Mouse (Mus musculus) brain, embryonic 18.5 days (tissue): ENCODE measurements around the gene Dglucy.

Experiments
- DNase-seq: peaks from one replicate; pipeline ENCODE4 v3.0.0-alpha.2; 2012; ENCODE audit warnings: low read depth, low spot score

The Dglucy gene

GRCm38 (mm10) chr12:100878556-100878955 is 99.7 kb downstream of the Dglucy start:
- no peak for DNase-seq

- DNase-seq: no peak
Observed at GRCm38 (mm10) chr12:100883168-100883567, 104.3 kb downstream of the Dglucy start.

- no peak for DNase-seq
Observed at GRCm38 (mm10) chr12:100885585-100885984, 106.7 kb downstream of the Dglucy start.

GRCm38 (mm10) chr12:100886877-100887276 is 108.0 kb downstream of the Dglucy start:
- DNase-seq: no peak

GRCm38 (mm10) chr12:100887801-100888258 is 109.0 kb downstream of the Dglucy start:
- DNase-seq: no peak

DNA sequence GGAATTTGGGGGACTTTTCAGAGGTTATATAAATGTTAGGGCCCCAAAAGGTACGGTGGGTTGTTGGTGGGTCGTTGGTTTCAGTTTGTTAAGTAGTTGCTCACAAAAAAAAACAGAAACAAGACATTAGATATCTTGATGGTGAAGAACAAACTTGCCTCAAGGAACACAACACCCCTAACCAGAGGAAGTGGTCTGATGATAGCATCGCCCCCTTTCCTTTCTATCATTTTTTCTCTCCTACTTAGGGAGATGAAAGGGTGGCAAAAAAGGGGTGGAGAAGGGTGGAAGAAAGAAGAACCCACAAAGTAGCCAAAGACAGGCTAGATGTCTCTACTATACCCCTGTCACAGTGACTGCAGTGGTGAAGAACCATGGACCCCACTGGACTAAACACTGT is 111.7 kb downstream of the Dglucy start:
- no peak for DNase-seq

- DNase-seq: no peak
Observed at GRCm38 (mm10) chr12:100895504-100895903, 116.6 kb downstream of the Dglucy start.

DNA sequence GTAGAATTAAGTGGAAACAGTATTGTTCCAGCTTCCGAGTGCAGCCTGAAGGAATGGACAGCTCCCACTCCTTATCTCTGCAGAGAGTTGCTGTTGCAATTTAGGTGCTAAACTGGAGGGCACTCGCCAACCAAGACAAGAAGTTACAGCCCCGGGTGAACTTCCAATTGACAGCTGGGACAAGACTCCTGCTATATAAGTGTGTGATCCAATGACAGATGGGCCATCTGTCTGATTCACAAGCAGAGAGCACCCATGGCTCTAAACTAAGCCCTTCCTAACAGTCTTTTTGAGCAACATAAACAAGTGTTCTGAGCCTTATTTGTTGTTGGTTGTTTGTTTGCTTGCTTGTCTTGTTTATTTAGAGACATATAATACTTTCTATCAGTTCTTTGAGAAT is 117.8 kb downstream of the Dglucy start:
- no peak for DNase-seq

DNA sequence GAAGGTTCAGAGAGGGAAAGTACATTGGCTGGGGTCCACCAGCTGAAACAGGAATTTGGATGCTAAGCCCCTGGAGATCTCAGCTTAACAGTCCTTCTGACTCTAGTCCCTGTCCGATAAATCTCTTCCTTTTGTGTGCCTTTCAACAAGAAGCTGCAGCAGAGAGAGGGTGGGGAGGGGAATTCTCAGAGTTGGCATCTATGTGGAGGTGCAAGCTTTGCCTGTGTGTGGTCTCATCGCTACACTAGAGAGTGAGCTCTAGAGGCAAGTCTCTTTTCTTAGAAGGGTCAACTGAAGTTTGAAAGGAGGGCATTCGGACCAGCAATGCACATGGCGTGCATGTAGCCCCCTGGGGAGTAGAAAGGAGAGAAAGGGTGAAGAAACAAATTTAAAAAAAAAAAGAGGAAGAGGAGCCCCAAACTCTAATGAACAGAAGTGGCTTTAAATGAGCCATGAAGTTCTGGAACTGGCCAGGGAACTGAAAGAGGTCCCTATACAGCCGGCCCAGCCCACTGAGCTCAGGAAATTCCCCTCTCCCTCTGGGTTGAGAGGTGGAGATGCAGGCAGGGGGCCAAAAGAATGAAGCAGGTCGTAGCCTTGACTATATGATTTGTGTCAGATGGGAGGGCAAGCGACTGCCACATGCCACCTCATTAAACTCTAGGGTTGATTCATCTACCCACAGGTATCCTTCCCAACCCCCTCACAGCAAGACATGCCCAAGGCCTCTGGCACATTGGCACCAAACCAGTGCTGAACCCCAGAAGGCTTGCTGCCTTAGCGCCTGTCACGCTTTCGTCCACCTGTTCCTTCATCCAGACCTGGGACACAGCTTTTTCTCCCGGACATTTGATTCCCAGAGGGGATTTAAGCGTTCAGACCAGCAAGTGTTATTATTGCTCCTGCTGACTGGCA is 119.1 kb downstream of the Dglucy start:
- DNase-seq: no peak

- DNase-seq: no peak
Observed at GRCm38 (mm10) chr12:100899111-100899640, 120.3 kb downstream of the Dglucy start.

DNA sequence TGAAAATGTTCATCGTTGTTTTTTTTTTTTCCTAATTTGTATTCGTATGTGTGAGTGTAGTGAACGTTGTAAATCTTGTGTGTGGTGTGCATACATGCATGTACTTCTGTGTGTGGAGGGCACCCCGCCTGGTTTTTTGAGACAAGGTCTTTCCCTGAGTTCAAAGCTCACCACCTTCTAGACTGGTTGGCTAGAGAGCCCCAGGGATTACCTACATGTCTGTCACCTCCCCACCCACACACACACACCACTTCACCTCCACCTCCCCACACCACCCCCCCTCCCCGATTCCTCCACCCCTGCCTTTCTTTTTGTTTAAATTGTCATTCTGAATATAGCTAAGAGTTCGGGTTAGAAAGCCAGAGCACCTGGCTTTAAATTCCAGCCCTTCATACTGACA is 122.0 kb downstream of the Dglucy start:
- DNase-seq: no peak

DNA sequence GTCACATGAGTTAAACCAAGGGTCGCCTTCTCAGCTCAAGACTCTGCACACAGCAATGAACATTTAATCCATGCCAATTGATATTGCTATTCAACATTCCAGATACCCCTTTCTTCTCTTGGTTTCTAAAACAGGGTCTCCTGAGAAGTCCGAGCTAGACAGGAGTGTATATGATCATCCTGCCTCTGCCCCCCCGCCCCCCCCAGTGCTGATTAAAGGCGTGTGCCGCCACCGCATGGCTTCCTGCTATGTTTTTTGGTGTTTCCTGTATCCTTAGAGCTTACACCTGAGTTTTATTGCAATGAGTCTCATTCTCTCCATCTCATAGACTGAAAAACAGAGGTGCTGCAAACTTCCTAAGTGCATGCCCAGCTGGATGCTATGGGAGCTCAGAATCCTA is 122.5 kb downstream of the Dglucy start:
- no peak for DNase-seq

DNA sequence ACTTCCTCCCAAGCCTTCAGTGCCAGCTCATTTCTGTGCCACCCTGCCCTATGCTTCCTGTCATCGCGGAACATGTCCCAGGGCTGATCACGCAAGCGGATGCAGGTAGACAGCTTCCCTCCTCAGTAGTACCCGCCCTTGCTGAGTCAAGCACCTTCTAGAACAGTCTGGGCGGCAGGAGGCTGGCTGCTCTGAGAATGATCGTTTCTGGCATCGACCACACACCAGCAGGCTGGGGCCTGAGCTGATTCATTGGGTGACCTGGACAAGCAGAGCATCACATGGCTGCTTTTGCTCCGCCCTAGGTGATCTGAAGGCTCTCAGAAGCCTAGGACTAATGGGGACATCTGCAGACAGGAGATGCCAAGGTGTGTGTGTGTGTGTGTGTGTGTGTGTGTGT is 124.9 kb downstream of the Dglucy start:
- DNase-seq: no peak

DNA sequence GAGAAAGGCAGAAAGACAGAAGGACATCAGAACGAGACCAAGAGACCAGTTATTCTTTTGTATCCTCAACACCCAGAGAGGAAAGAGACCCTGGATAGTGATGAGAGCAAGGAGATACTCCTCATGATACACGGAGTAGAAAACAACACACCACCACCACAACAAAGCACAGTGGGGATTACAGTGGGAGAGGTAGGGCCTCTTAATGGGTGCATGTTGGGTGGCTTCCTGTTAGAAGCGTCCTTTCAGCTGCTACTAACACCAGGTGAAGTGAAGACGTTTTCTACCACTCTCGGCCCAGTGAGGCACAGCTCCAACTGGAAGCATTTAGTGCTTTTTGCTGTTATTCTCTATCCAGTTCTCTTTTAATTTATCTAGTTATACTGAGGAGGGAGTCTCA is 128.0 kb downstream of the Dglucy start:
- DNase-seq: no peak

GRCm38 (mm10) chr12:100907598-100908297 is 128.9 kb downstream of the Dglucy start, which contains the start of gene Gpr68:
Gene Gpr68 (minus strand): TSS chr12:100908198.
- no peak for DNase-seq

DNA sequence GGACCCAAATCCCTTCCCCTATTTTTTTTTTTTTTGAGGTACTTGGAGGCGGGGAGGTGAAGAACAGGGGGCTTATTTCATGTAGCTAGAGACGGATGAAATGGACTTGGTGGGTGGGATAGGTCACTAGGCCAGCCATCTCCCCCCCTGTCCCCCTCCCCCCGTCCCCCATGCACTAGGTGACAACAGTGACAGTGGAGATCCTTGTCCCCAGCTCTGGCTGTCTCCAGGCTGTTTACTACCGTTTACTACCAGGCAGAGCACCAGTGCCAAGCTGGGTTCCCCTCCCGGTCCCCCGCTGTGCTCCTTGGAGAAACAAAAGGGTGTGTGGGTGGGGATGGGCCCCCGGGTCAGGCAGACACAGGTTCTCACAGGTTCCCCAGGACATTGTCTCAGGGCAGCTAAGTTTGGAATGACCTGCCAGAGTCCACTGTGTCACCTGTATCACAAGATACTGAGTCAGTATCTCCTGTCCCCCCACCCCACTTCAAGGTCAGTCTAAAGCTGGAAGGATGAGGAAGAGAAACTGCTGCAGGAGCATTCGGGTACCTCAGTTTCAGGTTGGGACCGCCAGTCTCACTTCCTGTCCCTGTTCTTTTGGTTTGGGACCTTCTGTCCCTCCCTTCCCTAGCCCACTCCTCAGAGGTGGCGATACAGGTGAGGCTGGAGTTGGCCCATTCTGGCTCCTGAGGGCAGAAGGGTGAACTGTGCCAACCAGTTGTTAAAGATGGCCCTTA is 129.6 kb downstream of the Dglucy start:
- DNase-seq: no peak

DNA sequence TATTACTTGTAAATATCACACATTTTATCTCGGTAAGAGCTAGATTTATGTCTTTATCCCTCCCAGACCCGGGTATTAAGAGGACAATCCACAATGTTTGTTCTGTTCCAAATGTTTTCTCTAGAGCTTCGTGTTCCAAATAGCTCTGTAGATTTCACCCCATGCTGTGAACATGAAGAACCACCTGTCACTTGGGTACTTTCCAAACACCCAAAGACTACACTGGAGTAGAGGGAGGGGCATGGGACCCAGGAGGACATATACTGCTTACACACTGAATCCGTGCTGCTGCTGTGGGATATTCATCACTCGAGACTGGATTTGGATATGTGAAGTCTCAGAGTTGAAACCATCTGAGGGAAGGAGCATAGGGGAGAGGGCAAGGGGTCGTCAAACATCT is 130.9 kb downstream of the Dglucy start:
- DNase-seq: no peak

- no peak for DNase-seq
Observed at GRCm38 (mm10) chr12:100910731-100911130, 131.9 kb downstream of the Dglucy start.

GRCm38 (mm10) chr12:100924646-100925339 is 145.9 kb downstream of the Dglucy start:
- DNase-seq: no peak

- peak; percentile 39 for DNase-seq
Observed at GRCm38 (mm10) chr12:100925644-100926619, 147.1 kb downstream of the Dglucy start.
